Mouse (Mus musculus): ENCODE results near the gene Mbtps2.
A peak's percentile ranks its signal among the peaks of the same experiment; 100 is the strongest.

Mbtps2 gene

DNA sequence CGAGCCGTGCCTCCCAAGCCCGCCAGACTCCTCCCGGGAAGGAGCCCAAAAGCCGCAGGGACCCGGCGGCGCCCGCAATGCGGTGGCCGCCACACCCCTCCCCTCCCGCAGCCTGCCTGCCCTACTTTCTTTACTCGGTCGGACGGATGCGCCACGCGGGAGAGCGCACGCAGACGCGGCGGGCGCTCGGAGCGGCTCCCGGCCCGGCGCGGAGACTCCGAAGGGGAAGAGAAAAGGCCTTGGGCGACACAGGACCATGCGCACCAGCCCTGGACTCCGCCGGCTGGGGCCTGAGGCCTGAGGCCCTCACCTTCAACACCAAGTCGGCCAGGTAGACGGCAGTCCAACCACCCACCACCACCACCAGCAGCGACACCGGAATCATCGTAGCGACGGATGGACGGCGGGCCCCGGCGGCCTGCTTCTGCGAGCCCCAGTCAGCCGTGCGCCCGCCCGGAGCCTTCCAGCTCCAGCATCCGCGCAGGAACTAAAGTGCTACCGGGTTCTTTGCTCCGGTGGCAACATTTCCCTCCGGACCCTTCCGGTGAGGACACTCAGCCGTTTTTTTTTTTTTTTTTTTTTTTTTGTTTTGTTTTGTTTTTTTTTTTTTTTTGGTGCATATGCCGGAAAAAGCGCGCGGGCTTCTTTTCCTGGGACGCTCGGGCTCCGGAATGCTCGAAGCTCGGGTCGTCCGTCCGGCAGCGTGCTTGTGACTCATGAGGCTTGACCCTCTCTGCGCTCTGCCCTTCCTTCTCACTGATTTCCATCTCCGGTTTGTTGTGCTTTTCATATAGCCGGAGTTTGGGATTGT is at the start of gene Mbtps2:
Mbtps2 (minus strand) TSS at position 530 of the 811 bp plus-strand sequence.
- DNase-seq (ENCODE audit: low spot score in 2 of 2) = peak; percentile 38 to 60

DNA sequence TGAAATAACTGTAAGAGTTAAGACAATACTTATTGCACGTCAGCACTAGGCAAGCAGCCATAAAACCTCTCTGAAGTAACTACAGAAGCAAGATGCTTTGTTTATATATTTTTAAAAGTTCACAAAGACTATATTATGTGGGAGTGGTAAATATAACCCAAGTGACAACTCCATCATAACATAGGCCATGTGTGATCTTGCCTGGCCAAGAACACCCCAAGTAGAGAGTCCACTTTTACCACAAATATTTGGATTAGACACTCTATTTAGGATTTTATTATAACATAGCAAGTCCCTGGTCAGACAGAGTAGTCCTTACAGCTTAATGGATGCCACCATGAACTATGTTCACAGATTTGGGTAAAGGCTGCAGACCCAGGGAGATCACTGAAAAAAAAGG is 47.9 kb upstream of the Mbtps2 start:
- no peak for DNase-seq (ENCODE audit: low spot score in 2 of 2)

DNA sequence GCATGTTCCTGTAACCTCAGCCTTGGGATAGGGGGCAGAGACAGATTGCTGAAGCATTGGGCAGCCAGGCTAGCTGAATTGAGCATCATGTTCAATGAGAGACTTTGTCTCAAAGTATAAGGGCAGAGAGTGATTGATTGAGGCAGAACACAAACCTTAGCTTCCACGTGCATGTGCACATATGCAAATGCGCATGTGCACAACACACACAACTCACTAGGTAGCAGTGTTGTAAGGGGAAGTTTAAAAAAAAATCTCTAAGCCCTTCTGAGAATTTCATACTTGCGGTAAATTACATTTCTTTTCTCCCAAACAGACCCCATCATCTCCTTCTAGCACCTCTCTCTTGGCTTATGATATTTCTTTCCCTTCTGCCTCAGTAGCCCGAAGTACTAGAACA is 46.2 kb upstream of the Mbtps2 start:
- DNase-seq (ENCODE audit: low spot score in 2 of 2) = no peak

DNA sequence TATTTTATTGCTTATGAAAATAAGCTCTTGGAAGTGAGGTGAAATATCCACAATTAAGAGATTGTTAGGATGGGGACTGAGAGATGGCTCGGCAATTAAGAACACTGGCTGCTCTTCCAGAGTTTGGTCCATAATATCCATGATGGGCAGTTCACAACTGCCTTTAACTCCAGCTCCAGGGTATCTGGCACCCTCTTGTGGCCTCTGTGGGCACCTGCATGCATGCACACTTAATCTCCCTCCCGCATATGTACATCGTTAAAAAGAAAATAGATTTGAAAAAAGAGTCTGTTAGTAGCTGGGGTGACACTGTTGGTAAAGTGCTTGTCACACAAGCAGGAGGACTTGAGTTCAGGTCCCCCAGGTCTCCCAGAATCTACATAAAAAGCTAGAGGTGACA is 45.8 kb upstream of the Mbtps2 start:
- DNase-seq (ENCODE audit: low spot score in 2 of 2) = peak in 1 of 2 experiments; percentile 36

DNA sequence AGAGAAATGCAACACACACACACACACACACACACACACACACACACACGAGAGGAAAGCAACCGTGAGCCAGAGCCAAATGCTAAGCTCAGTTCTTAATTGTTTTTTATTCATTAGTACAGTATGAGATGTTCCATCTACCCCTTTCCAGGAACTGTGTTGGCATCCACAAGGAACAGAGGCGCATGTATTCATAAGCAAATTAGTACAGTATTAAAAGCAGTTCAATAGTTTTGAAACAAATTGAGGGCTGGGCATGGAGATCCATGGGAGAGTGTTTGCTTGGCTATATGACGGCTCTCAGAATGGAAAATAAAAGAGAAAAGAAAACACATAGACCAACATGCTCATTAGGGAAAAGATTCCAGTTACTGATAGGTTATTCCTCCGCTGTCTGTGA is 44.3 kb upstream of the Mbtps2 start:
- no peak for DNase-seq (ENCODE audit: low spot score in 2 of 2)

DNA sequence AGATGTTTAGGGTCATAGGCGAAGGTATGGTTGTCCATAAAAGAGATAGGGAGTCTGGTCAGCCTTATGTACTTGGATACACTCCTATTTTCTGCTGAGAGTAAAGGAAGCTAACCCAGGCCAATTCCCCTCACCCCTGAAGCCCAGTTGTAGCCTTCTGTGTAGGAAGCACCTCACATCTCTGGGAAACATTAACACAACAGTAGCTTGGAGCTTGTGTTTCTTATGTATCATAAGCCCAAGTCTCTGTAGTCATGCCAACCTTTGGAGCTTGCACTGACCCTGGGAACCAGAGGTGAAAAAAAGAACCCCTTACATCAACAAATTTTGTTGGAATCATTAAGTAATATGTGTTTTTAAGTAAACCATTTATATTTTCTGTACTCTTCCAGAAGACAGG is 38.7 kb upstream of the Mbtps2 start:
- DNase-seq (ENCODE audit: low spot score in 2 of 2) = no peak

DNA sequence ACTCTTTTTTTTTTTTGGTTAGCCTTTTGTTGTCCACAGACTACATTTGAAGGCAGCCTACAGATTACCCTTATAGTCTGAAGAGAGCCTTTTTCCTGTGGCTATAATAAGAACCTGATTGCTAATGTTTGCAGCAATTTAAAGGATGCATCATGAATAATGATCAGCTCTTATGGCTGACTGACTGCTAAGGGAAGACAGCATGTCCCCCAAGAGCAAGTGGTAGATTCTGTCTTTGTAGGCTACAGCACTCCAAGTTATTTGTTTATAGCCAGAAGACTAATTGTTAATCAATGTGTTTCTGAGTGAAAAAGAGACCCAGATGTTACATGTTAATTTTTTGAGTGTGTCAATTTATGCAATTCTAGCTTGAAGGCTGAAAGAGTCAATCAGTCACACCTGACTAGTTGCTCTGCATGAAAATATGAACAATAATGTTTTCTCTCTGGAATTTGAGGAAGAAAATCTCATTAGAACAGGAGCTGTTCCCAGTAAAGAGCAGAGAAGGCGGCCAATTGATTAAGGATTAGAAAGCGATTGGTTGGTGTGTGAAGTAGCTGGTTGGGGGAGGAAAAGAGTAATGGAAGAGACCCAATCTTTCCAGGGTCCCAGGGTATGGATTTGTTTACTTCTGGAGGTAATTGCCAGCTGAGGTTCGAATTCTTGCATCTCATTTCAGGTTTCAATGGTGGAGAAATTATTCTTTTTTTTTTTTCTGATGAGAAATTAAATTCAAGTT is 35.3 kb upstream of the Mbtps2 start:
- DNase-seq (ENCODE audit: low spot score in 2 of 2) = no peak

DNA sequence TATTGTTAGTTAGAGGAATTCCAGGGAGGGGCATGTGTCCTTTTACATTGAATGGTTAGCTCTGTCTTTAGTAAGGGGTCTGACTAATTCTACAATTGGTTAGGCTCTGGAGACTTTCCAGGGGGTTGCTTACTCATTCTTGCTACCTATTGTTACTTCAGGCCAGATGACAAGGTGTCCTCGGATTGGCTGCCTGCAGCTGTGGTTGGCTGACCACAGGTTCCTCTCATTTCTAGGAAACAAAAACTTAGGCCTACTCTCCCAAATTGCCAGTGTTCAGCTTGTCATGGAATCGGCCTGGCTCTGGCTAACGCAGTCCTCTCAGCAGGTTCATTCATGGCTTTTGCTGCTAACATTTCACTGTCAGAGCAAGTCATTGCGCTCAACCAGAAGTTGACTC is 31.8 kb upstream of the Mbtps2 start:
- no peak for DNase-seq (ENCODE audit: low spot score in 2 of 2)

DNA sequence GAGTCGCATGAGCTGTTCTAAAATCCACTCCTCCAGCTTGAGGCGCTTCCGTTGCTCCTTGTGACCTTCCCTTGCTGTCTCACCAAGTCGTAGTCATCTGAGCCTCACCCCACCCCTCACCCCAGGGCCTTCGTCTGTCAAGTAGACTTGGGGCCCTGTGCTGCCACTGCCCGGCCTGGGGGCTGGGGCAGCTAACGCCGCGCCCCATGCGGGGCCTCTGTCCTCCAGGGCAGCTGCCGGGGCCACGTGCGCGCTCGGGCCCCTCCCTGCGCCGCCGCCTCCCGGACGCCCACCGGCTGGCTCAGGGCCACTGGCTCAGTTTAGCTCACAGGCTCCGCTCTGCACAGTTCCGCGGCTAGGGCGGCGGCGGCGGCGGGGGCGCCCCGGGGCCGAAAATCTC is 14.4 kb upstream of the Mbtps2 start:
- DNase-seq (ENCODE audit: low spot score in 2 of 2) = no peak

DNA sequence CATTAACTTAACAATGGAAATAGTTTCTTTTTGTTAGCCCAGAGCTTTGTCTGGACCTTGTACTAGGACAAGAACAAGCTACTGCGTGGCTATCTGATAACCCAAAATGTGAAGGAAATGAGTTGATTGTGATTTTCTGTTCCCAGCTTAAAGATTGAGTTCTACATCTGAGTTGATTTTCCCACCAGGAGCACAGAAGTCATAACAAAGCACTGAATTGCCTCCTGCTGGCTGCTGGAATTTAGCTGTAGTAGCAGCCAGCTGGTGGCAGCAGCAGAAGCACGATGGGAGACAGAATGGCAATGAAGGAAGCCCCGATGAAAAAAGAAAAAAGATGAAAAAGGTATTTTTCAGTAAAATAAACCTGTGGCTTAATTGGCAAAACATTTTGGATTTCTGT is 2.9 kb upstream of the Mbtps2 start:
- DNase-seq (ENCODE audit: low spot score in 2 of 2) = no peak

DNA sequence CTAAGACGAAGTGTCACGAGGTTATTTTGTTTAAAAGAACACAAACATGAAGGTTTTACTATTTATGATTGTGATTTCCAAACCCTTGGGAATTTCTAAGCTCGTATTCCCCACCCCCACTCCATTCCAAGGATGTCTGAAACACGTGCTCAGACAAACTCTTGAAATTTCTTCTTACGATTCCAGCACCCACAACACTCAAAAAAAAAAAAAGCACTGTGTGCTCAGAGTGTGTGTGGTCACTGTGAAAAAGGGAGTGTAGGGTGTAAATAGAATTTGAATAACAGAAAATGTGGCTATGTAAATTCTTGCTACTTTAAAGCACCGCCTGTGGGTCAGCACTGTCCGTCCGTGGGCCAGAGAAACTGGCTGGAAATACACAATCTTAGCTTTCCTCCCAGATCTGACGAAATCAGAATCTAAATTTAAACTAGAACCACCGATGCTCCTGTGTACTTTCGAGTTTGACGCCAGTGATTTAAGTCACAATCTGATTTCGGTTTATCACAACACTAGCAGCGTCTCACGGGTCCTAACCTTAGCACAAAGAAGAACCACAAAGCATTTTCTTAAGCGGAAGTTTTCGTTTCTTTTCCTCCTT is 830 bp downstream of the Mbtps2 start:
- DNase-seq (ENCODE audit: low spot score in 2 of 2) = no peak

DNA sequence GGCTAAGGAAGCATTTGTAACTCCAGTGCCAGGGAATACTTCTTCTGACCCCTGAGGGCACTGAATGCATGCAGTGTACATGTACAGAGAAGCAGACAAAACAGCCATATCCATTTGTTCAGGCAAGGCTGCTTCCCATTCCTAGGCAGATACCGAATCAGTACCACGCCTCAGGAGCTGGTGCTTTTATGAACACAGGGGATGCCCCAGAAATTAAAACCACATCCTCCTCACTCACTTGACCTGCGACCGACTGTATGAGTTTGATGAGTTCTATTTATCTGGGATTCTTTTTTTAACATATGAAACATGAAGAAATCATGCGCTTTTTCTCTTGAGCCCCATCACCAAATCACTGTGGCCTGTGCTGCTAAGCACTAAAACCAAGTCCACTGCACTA is 1.7 kb downstream of the Mbtps2 start:
- DNase-seq (ENCODE audit: low spot score in 2 of 2) = no peak

DNA sequence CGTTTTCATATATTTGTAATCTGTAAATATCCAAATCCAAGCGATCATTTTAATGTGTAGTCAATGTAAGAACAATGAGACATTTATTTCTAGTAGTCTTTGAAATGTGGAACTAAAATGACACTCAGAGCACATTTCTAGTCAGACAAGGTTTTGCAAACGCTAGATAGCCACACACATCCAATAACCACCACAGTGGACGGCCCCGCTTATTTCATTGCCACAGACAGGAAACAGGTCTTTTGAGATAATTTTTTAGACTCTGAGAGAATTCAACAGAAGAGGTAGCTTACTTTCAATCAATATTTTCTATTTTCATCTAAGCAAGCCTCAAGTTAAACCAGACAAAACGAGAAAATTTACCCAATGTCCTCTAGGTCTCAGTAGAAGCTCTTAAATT is 2.6 kb downstream of the Mbtps2 start:
- DNase-seq (ENCODE audit: low spot score in 2 of 2) = no peak

DNA sequence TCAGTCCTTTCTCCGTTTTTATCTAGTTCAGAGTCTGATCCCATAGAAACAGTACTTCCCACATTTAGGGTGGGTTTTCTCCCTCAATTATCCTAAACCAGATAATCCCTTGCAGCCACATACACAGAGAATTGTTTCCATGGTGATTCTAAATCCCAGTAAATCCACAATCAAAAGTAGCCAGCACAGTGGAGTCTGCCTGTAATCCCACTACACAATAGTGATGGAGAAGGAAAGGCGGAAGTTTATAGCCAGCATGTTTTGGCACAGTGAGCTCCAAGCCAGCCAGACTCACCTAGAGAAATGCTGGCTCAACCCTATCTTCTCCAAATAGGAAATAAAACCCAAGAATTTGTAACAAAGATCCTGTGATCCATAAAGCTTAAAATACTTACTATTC is 3.9 kb downstream of the Mbtps2 start:
- DNase-seq (ENCODE audit: low spot score in 2 of 2) = no peak

DNA sequence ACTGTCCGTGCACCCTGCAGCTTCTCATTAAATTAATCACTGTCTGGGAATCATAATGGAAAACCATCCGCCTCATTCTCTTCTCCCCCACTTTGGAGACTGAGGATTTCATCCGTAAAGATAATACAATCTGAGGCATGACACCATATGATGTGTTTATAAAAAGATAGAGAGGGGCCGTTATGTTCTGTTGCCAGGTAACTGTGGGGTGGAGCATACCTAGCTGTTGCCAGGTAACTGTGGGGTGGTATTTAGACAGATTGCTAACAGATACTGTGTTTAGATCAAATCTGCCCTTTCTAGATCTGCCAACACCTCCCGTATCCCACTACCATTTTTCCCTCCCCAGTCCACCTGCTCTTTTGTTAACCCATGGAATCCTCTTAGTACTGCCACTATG is 11.5 kb downstream of the Mbtps2 start:
- no peak for DNase-seq (ENCODE audit: low spot score in 2 of 2)

DNA sequence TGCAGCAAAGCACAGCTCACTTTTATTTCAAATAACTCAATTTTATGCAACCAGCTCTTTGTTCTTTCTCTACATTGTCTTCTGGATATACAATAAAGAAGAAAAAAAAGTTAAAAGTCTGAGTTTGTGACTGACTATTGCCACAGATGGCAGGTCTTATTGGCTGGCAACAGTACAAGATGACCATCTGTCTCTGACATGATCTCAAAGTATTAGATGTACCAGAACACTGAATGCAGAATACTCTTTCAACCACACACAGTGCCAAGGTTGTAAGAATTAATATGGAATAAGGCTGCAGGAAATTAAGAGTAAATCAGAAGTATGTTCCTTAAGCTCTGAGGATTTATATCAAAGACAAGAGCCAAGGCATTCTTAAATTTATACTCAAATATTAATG is 12.1 kb downstream of the Mbtps2 start:
- DNase-seq (ENCODE audit: low spot score in 2 of 2) = no peak

DNA sequence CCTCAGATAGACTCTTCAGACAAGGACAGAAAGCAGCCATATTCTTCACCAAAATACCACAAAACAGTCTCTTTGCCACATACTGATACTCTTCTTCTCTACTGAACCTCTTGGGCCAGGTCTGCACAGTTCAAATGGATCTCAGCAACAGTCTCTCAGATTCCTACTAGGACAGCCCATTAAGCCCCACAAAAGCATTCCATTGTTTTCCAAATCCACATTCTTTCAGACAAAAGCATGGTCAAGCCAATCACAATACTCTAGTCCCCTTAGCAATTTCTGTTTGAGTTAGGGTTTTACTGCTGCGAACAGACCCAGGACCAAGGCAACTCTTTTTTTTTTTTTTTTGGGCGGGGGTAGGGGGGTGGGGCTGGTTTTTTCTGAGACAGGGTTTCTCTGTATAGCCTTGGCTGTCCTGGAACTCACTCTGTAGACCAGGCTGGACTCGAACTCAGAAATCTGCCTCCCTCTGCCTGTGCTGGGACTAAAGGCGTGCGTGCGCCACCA is 19.4 kb downstream of the Mbtps2 start:
- no peak for DNase-seq (ENCODE audit: low spot score in 2 of 2)

DNA sequence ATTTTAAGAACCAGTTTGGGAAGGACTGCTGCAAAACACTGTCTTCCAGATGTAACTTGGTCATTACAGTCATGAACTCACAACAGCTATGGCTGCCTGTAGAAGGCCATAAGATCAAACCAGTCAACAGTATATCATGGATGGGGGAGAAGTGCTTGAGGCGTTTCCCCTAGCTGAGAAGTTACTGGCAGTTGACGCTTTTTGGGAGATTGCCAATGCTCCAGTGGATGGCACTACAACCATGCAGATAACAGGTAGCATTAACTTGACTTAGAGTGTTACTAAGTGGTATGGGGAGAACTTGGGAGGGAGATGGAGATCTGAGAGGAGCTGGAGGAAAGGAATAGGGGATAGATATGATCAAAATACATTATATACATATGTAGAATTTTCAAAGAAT is 23.8 kb downstream of the Mbtps2 start:
- no peak for DNase-seq (ENCODE audit: low spot score in 2 of 2)

DNA sequence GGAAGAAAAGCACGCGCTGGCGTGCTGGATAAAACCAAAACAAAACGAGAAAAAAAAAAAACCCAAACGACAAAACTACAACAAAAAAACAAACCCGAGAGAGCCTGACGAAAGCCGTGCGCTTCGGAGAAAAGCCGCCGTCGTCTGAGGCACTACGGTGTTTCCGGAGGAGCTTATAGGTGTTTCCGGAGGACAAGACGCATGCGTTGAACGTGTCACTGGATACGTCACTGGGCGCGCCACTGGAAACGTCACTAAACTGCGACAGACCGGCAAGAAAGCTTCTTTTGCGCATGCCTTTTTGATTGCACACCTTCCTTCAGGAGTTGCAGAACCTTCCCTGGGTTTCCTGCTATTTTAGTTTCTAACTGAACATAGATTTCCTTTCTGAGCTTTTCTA is 29.7 kb downstream of the Mbtps2 start, which contains the start of gene Yy2:
Yy2 (minus strand) TSS at position 146 of the 400 bp plus-strand sequence.
- no peak for DNase-seq (ENCODE audit: low spot score in 2 of 2)

DNA sequence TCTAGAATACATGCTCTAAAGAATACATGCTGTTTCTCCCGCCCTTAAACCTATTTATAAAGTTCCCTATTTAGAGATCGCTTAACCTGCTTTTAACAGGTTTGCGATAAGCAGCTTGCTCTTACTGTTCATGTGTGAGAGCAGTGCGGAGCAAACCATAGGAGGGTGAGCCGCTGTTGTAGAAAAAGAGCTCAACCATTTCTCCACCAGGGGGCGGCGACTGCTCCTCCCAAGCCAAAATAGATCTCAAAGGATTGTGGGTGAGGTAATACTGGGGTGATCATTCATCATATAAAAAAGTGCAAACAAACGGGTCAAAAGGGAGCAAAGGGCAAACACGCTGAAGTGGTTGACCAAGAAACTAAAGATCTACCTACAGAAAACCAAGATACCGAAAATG is 34.7 kb downstream of the Mbtps2 start:
- DNase-seq (ENCODE audit: low spot score in 2 of 2) = no peak

DNA sequence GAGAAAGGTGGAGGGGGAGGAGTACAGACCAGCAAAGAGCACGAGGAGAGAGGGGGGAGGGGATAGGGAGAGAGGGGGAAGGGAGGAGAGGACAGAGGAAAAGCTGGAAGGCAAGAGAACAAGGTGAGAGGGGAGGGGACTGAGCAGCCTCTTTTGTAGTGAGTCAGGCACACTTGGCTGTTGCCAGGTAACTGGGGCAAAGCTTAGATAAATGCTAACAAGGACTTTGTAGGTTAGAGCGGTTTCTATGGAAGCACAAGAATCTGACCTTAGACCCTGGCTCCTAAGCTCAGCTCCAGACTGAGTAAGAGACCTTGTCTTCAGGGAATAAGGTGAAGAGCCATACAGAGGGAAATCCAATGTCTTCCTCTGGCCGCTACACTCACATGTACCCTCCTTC is 51.4 kb downstream of the Mbtps2 start:
- no peak for DNase-seq (ENCODE audit: low spot score in 2 of 2)

DNA sequence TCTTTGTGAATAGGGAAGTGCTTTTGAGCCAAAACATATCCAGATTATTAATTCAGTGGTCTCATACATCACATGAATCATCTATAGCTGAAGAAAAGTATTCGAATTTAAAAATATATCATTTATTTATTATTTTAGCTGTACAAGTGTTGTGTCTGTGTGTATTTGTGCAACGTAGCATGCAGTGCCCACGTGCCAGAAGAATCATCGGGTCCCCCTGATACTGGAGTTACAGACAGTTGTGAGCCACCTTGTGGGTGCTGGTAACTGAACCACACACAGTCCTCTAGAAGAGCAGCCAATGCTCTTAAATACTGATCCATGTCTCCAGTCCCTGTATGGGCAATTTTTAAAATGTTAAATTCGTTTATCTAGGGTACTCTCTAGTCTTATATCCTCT is 92.1 kb downstream of the Mbtps2 start:
- DNase-seq (ENCODE audit: low spot score in 2 of 2) = no peak

DNA sequence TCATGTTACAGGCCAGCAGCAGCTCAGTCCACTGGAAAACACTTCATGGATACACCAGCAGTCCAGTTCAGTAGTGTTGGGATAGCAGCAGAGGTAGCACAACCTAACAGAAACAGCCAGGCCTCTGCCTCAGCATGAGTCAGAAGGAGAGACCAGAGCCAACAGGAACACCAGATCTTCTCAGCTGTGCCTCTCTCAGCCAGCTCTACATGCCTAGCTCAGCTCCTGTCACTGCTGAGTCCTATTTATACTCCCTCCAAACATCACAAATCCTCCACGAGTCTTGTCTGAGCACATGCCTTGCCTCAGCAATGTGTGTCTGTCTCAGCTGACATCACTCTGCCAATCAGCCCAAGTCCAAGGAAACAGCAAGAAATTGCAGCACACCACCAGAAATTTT is 94.0 kb downstream of the Mbtps2 start:
- DNase-seq (ENCODE audit: low spot score in 2 of 2) = no peak
